Mouse (Mus musculus) E14TG2a.4 (cell line): ENCODE measurements around the gene Pik3cd.

Experiments used
- H3K27me3 ChIP-seq: 2 replicates; pipeline ENCODE4 v1.6.1; 2014; ENCODE audit warnings: low read length, control low read depth; ENCODE audit not compliant: insufficient read depth
- H3K36me3 ChIP-seq: 2 replicates; pipeline ENCODE4 v1.6.1; 2014; ENCODE audit warnings: low read length, control low read depth; ENCODE audit not compliant: insufficient read depth
- H3K4me1 ChIP-seq: replicated peaks from 2 replicates; pipeline ENCODE4 v1.6.1; 2014; ENCODE audit warnings: low read depth, low read length, control low read depth
- H3K4me3 ChIP-seq: replicated peaks from 2 replicates; pipeline ENCODE4 v1.5.1; 2014; ENCODE audit warnings: mild to moderate bottlenecking, low read length
- H3K9me3 ChIP-seq: 2 replicates; pipeline ENCODE4 v1.6.1; 2014; ENCODE audit warnings: low read length, control low read depth
- CTCF ChIP-seq: conservative IDR thresholded peaks from 2 replicates; pipeline ENCODE4 v1.5.1; 2014; ENCODE audit warnings: low read length
- NANOG ChIP-seq: IDR thresholded peaks from 2 replicates; pipeline ENCODE4 v1.6.1; 2014; ENCODE audit warnings: borderline replicate concordance, low read length, mixed read lengths
- POU5F1 ChIP-seq: IDR thresholded peaks from 2 replicates; pipeline ENCODE4 v1.6.1; 2014; ENCODE audit warnings: low read length, borderline replicate concordance

Gene Pik3cd

DNA sequence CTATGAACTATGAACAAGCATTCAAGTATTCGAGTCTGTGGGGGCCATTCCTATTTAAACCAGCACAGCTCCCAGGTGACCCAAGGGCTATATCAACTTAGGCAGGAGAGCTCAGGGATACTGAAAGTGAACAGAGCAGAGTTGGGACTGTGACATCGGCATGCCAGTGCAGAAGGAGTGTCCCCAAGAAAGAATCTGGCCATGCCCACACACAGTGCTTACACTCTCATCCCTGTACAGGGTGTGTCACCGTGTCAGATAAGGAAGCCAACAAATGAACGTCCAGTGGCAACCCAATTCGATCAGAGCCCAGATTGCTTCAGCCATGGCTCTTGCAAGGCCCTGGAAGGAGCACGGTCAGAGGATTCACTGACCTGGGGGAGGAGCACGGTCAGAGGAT, 2.9 kb upstream of the Pik3cd start:
- Histone ChIP-seq H3K4me3 (no peak overlapping the region), H3K27me3 (peaks cover 9% of the 10 kb centered on the region), H3K4me1 (peaks cover 18% of the 10 kb centered on the region), H3K36me3 (no peaks in the 10 kb centered on the region), H3K9me3 (no peaks in the 10 kb centered on the region)
- TF ChIP-seq POU5F1 = no peak
- no peak for TF ChIP-seq CTCF
- no peak for TF ChIP-seq NANOG

DNA sequence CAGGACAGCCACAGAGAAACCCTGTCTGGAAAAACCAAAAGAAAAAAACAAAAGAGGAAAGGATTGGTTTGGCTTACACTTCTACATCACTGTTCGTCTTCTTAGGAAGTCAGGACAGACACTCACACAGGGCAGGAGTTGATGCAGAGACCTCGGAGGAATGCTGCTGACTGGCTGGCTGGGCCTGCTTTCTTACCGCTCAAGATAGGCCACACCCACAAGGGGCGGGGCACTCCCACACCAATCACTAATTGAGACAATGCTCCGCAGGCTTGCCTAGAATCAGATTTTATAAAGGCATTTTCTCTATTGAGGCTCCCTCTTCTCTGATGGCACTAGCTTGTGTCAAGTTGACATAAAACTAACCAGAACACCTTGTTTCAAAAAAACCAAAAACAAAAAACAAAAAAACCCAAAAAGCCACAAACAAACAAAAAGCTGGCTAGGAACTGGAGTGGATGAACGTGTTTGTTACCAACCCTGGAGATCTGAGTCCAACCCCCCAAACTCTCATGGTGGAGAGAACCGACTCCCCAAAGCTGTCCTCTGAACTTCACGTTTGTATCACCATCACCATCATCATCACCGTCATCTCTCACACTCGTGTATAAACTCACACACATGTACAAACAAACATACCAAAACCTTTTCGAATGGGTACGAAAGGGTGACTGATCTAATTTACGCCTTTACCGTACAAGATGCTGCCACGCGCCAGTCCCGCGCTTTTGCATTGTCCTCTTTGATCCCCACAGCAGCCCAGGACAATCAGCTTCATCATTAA, 753 bp downstream of the Pik3cd start:
- no peak for TF ChIP-seq NANOG
- TF ChIP-seq POU5F1 = no peak
- no peak for TF ChIP-seq CTCF
- Histone ChIP-seq H3K36me3 (no peaks in the 10 kb centered on the region), H3K4me3 (no peak overlapping the region), H3K9me3 (no peaks in the 10 kb centered on the region), H3K27me3 (peaks cover 35% of the 10 kb centered on the region), H3K4me1 (peaks cover 36% of the 10 kb centered on the region)

DNA sequence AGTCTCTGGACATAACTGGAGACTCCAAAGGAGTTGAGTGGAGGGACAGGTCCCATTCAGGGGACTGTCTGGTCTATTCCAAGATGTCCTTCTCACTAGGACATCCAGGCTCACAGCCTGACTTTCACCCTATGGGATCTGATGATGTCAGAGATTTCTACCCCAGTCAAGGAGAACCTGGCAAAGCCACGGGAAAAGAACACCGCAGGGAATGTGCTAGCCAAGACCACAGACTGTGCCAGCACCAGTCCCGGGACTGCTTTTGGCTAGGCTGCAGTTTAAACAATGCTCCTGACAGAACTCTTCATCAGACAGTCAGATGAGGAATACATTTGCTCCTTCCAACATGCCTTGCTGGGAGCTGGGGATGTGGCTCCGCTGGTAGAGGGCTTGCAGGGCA, 2.4 kb downstream of the Pik3cd start:
- H3K4me1 ChIP-seq = peaks cover 46% of the 10 kb centered on the region
- no peaks in the 10 kb centered on the region for H3K36me3 ChIP-seq
- TF ChIP-seq POU5F1 (no peak), CTCF (no peak), NANOG (no peak)
- H3K4me3 ChIP-seq = no peak overlapping the region
- H3K27me3 ChIP-seq = peaks cover 44% of the 10 kb centered on the region
- H3K9me3 ChIP-seq = no peaks in the 10 kb centered on the region

DNA sequence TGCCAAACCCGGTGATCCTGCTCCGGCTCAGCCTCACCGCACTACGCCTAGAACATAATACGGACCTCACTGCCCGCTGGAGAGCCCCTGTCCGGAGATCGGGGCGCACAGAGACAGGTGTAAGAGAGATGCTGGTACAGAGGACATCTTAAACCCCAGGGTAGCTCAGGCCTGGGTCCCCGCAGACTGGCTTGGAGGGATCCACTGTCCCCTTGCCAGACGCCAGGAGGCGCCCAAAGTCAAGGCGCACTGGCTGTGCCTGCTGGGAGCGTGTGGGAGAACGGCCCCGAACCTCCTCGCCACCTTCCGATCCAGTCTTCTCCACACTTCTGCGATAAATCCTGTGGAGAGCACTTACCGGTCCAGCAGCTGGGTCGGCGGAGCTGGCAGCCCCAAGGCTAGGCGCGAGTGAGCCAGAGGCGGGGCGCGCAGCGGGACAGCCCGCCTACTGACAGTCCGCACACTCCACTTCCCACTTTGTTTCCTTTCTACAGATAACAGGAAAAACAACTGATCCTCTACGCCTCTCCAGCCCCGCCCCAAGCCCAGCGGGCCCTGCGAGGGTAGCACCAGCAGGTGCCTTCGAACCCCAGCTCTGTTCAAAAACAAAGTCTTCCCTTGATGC, 4.1 kb downstream of the Pik3cd start:
- H3K36me3 ChIP-seq = no peaks in the 10 kb centered on the region
- peak overlapping the region; percentile 78 for H3K4me3 ChIP-seq
- peaks cover 51% of the 10 kb centered on the region for H3K4me1 ChIP-seq
- TF ChIP-seq POU5F1 (no peak), CTCF (peak; percentile 30)
- H3K27me3 ChIP-seq = peaks cover 49% of the 10 kb centered on the region
- no peaks in the 10 kb centered on the region for H3K9me3 ChIP-seq

DNA sequence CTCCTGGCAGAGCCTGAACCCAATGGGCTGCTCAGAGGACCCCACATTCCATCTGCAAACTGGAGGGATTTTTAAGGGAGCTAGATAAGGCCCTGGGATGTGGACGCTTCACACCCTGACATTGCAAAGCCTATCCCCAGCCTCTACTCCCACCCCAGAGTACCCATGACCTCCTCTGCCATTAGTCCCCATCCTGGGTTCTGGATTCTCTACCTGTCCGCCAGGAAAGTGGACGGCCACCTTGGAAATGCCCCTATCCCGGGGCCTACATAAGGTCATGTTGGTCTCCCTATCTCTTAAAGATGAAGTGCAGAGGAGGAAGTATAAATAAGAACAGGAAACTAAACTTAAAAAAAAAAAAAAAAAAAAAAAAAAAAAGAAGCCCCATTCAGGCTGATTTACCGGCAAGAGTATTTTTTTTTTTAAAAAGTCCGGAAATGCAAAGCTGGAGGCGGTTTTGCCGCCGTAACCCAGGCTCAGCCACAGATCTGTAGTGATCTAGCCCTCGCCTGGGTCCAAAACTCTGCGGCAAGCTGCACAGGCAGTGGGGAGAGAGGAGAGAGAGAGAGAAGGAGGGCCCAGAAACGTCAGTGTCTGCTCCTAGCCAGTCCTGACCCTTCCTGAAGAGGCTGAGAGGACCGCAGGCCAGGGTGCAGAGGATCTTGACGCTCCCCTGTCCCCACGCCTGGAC, 4.7 kb downstream of the Pik3cd start:
- no peaks in the 10 kb centered on the region for H3K9me3 ChIP-seq
- H3K27me3 ChIP-seq = peaks cover 50% of the 10 kb centered on the region
- no peaks in the 10 kb centered on the region for H3K36me3 ChIP-seq
- peak overlapping the region; percentile 78 for H3K4me3 ChIP-seq
- peaks cover 49% of the 10 kb centered on the region for H3K4me1 ChIP-seq
- TF ChIP-seq NANOG = no peak
- no peak for TF ChIP-seq CTCF
- no peak for TF ChIP-seq POU5F1

DNA sequence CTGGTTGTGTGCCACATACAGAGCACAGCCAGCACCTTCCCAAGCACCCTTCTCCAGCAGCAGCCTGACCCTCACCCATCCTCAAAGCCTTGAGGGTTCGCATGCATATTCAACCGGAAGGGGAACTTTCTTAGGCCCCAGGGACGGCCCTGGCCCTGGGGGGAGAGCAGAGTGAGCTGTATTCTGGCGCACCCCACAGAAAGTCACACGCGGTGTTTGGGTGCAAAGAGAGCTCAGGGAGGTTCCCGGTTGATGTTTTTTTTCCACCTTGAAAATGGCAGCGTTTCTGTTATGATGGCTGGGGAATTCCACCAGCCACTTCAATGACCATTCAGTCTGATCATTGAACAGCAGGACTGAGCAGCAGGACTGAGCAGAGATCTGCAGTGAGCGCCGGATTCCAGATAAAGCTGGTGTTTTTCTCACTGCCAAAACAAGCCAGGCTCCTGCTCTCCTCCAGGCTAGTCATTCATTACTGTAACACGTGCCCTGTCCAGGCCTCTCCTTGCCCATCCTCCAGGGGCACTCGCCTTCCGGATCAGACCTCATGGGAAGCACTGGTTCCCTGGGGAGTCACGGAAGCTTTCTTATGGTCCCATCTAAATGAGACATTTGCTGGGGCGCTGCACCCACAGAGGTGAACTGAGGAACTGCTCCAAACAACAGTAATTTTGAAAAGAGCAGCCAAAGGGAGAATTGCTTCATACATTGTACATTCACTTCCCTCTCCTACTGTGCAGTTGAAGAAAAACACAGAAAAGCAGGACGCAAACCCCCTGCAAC, 6.0 kb downstream of the Pik3cd start:
- Histone ChIP-seq H3K27me3 (peaks cover 54% of the 10 kb centered on the region), H3K9me3 (no peaks in the 10 kb centered on the region), H3K36me3 (no peaks in the 10 kb centered on the region), H3K4me1 (peaks cover 39% of the 10 kb centered on the region), H3K4me3 (no peak overlapping the region)
- no peak for TF ChIP-seq CTCF
- no peak for TF ChIP-seq POU5F1
- TF ChIP-seq NANOG = no peak

DNA sequence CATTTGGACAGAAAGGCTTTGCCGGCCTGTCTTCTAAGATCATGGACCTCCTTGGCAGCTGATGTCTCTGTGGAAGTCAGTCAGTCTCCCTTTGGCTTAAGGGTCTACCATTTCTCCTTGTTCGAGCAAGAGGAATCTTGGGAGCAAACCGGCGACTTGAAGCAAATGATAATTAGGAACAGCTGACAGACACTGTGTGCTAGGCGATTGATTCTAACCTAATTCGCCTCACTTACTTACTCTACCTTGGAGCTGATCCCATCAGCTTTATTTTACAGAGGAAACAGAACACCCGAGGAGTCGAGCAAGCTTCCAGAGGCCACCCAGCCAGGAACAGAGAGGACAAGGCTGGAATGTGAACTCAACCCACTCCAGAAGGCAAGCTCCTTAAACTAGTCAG, 11.0 kb downstream of the Pik3cd start:
- Histone ChIP-seq H3K4me3 (no peak overlapping the region), H3K36me3 (no peaks in the 10 kb centered on the region), H3K27me3 (peaks cover 40% of the 10 kb centered on the region), H3K4me1 (peaks cover 40% of the 10 kb centered on the region), H3K9me3 (no peaks in the 10 kb centered on the region)
- no peak for TF ChIP-seq POU5F1
- TF ChIP-seq NANOG = no peak
- no peak for TF ChIP-seq CTCF

DNA sequence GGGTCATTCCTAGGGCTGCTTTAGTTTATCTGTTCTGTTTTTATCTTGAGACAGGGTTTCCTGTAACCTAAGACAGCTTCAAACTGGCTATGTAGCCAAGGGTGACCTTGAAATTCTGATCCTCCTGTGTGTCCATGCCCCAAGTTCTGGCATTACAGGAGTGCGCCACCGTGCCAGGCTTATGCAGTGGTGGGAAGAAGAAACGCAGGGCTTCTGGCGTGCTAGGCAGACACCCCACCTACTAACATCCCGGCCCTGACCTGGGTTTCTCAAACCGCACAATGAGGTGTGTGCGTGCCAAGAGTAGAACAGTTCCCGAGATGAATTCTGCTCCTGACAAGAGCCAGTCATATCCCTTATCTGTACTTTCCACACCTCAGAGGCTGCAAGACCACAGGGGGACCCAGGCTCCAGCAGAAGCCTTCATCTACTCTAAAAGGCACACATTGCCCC, 11.5 kb downstream of the Pik3cd start:
- TF ChIP-seq NANOG = no peak
- no peak for TF ChIP-seq CTCF
- TF ChIP-seq POU5F1 = no peak
- H3K4me1 ChIP-seq = peaks cover 40% of the 10 kb centered on the region
- H3K36me3 ChIP-seq = no peaks in the 10 kb centered on the region
- no peaks in the 10 kb centered on the region for H3K9me3 ChIP-seq
- peaks cover 39% of the 10 kb centered on the region for H3K27me3 ChIP-seq
- no peak overlapping the region for H3K4me3 ChIP-seq
